Mouse (Mus musculus) lung, adult 2 months (tissue): ENCODE measurements around the gene Tifa.

Source experiments
- CTCF ChIP-seq: fragments of 200-500 bp; IDR thresholded peaks from 2 replicates; pipeline ENCODE4 v1.5.1; 2011; ENCODE audit warnings: mild to moderate bottlenecking, low read length, control low read depth; ENCODE audit not compliant: insufficient read depth
- POLR2A ChIP-seq: fragments of 200-500 bp; IDR thresholded peaks from 2 replicates; pipeline ENCODE4 v1.6.1; 2011; ENCODE audit warnings: low read depth, mild to moderate bottlenecking, control low read depth, low read length, borderline replicate concordance; ENCODE audit errors: extremely low read depth

DNA sequence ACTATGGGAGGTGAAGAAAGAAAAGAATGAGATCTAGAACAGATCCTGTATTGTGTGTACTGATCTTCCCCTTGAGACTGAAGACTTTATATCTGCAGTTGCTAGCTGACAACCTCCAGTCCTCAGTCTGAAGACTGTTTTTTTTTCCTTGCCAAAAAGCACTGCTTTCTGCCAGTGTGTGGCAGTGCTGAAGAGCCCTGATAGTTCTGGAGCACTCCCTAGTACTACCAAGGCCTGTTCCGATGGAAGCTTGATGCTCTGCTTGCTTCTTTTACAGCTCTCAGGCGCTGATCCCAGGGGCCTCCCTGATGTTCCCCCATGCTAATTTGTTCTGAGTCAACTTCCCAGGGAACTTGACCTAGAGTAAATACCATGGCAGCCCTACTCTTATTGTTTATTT, 74.6 kb downstream of the Tifa start:
- TF ChIP-seq POLR2A (no peak), CTCF (no peak)
